Mouse (Mus musculus) heart, adult 18-20 months (tissue): ENCODE measurements at regions not wholly inside any gene's neighbourhood (a gene's known extent, or its start where the extent isn't known, plus 50 kb on each side); places are given as distances from the start of the nearest gene placed in this dataset.

ENCODE experiments used
- DNase-seq, 2 experiments: peaks; one replicate each; pipeline ENCODE4 v3.0.0; 2021 to 2022; ENCODE audit warnings: mixed read lengths in 1 of 2

GRCm38 (mm10) chr19:51102411-51102810 is 424.0 kb upstream of the Sorcs1 start:
- no peak for DNase-seq

- no peak for DNase-seq
These were observed 396.3 kb upstream of the Sorcs1 start for GRCm38 (mm10) chr19:51074762-51075161.

- DNase-seq = no peak
These were observed 381.7 kb upstream of the Sorcs1 start for GRCm38 (mm10) chr19:51059961-51060665.

GRCm38 (mm10) chr19:51043544-51043943 is 365.1 kb upstream of the Sorcs1 start:
- DNase-seq = no peak

GRCm38 (mm10) chr19:50994471-50994870 is 316.0 kb upstream of the Sorcs1 start:
- DNase-seq = no peak

GRCm38 (mm10) chr19:50971066-50971465 is 292.6 kb upstream of the Sorcs1 start:
- no peak for DNase-seq

GRCm38 (mm10) chr19:50961910-50962309 is 283.5 kb upstream of the Sorcs1 start:
- peak; percentile 24 to 29 for DNase-seq

GRCm38 (mm10) chr19:50945006-50945405 is 266.6 kb upstream of the Sorcs1 start:
- DNase-seq = no peak

GRCm38 (mm10) chr19:50911646-50912045 is 233.2 kb upstream of the Sorcs1 start:
- DNase-seq = no peak

- no peak for DNase-seq
These were observed 232.2 kb upstream of the Sorcs1 start for GRCm38 (mm10) chr19:50910674-50911073.

GRCm38 (mm10) chr19:50908751-50909150 is 230.3 kb upstream of the Sorcs1 start:
- DNase-seq = no peak

GRCm38 (mm10) chr19:50893755-50894154 is 215.3 kb upstream of the Sorcs1 start:
- no peak for DNase-seq

- no peak for DNase-seq
These were observed 194.2 kb upstream of the Sorcs1 start for GRCm38 (mm10) chr19:50872661-50873060.

GRCm38 (mm10) chr19:50872144-50872543 is 193.7 kb upstream of the Sorcs1 start:
- DNase-seq = peak in 1 of 2 experiments; percentile 1

GRCm38 (mm10) chr19:50854854-50855253 is 176.4 kb upstream of the Sorcs1 start:
- no peak for DNase-seq

GRCm38 (mm10) chr19:50840499-50840898 is 162.1 kb upstream of the Sorcs1 start:
- DNase-seq = peak; percentile 12 to 30
